Mouse (Mus musculus): Measurements from ENCODE around the gene Nck2.

Nck2 gene

DNA sequence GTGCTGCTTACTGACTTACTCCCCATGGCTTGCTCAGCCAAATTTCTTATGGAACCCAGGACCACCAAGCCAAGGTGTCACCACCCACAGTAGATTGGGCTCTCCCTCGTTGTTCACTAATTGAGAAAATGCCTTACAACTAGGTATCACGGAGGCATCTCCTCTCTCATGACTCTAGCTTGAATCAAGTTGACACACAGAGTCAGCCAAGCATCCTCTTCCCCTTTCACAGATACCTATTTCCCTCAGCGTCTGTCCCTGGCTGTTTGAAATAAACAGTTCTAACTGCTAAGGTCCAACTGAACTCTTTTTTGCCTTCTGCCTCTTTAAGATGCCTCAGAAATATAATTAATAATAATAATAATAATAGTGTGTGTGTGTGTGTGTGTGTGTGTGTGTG lies 148.7 kb downstream of the Nck2 start:
- no peak for DNase-seq

DNA sequence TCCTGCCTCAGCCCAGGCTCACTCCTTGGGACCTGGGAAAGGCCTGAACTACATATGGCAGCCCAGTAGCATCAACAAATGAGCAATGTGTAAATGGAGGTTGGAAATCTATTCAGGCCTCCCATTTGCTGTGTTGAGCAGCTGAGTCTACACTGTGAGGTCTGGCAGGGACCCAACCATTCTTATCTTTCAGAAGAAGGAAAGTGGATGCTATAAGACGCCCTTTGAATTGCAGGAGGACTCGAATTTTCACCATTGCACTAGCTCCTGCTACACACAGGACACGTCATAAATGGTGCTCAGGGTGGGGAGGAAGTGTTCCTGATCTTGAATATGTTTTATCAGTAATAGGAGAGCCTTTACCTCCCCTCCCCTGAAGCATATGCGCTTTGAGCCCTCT lies 150.4 kb downstream of the Nck2 start:
- DNase-seq, result no peak

GRCm38 (mm10) chr1:43597731-43598130 lies 153.4 kb downstream of the Nck2 start:
- no peak for DNase-seq

GRCm38 (mm10) chr1:43599483-43599882 lies 155.1 kb downstream of the Nck2 start:
- no peak for DNase-seq

- DNase-seq, result no peak
These were observed 156.7 kb downstream of the Nck2 start for GRCm38 (mm10) chr1:43601054-43601453.

DNA sequence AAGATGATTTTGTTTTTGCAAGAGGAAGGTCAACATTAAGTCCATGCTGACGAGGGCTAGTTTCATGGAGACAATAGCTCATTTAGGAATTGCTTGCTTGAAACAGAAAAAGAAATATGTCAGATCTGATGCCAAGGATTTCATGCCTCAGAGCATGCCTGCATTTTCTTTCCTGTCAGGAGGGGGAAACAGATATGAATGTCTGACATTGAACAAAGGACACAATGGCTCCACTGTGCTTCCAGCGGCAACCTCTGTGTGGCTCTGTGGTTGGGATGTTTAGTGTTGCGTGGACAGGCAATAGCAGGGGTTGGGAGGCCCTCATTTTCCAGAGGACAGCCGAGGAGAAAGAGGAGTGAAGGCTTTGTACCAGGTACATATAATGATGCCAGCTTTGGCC lies 171.6 kb downstream of the Nck2 start:
- no peak for DNase-seq
